Mouse (Mus musculus) cerebellum, adult 9-10 months (tissue): Measurements from ENCODE around the gene Mri1.

Experiments
- DNase-seq: peaks from one replicate; pipeline ENCODE4 v3.0.0; 2022

The Mri1 gene

GRCm38 (mm10) chr8:84236410-84236997, 20.6 kb downstream of the Mri1 start:
- DNase-seq: no peak

GRCm38 (mm10) chr8:84235746-84236409, 21.2 kb downstream of the Mri1 start:
- DNase-seq: peak; percentile 48

GRCm38 (mm10) chr8:84233055-84233454, 24.1 kb downstream of the Mri1 start:
- no peak for DNase-seq

- no peak for DNase-seq
These were observed 26.4 kb downstream of the Mri1 start for GRCm38 (mm10) chr8:84230735-84231134.

- no peak for DNase-seq
These were observed 33.6 kb downstream of the Mri1 start for GRCm38 (mm10) chr8:84223322-84224029.

GRCm38 (mm10) chr8:84222566-84223165, 34.5 kb downstream of the Mri1 start:
- no peak for DNase-seq

- DNase-seq: no peak
These were observed 37.0 kb downstream of the Mri1 start for GRCm38 (mm10) chr8:84220105-84220504.

- DNase-seq: no peak
These were observed 39.0 kb downstream of the Mri1 start for GRCm38 (mm10) chr8:84218143-84218542.

- no peak for DNase-seq
These were observed 39.9 kb downstream of the Mri1 start for GRCm38 (mm10) chr8:84217206-84217605.

- DNase-seq: no peak
These were observed 43.8 kb downstream of the Mri1 start for GRCm38 (mm10) chr8:84213277-84213676.

- no peak for DNase-seq
These were observed 45.1 kb downstream of the Mri1 start for GRCm38 (mm10) chr8:84211881-84212563.

GRCm38 (mm10) chr8:84211202-84211601, 45.9 kb downstream of the Mri1 start:
- no peak for DNase-seq

GRCm38 (mm10) chr8:84210167-84210791, 46.8 kb downstream of the Mri1 start:
- peak; percentile 85 for DNase-seq

- no peak for DNase-seq
These were observed 48.4 kb downstream of the Mri1 start for GRCm38 (mm10) chr8:84208381-84209380.

GRCm38 (mm10) chr8:84207811-84208210, 49.3 kb downstream of the Mri1 start:
- no peak for DNase-seq

- DNase-seq: no peak
These were observed 50.5 kb downstream of the Mri1 start for GRCm38 (mm10) chr8:84206666-84207065.

- no peak for DNase-seq
These were observed 52.1 kb downstream of the Mri1 start for GRCm38 (mm10) chr8:84205073-84205472.

GRCm38 (mm10) chr8:84203975-84204772, 53.0 kb downstream of the Mri1 start:
- no peak for DNase-seq

- no peak for DNase-seq
These were observed 53.9 kb downstream of the Mri1 start for GRCm38 (mm10) chr8:84202938-84203917.
